Mouse (Mus musculus) MEL (cell line): ENCODE data around the gene Farp2. TPM values are rescaled to one million over a fixed set of nuclear protein-coding genes. Genes with fewer than 3 reads are reported as not detected.
A peak's percentile ranks its signal among the peaks of the same experiment; 100 is the strongest.

ENCODE experiments used
- DNase-seq: peaks from one replicate; pipeline ENCODE4 v3.0.0; 2011; ENCODE audit warnings: low read depth, low spot score
- H3K27ac ChIP-seq: 2 replicates; pipeline ENCODE4 v1.5.1; 2012; ENCODE audit warnings: low read depth, mild to moderate bottlenecking, control low read depth, low read length, moderate library complexity; ENCODE audit not compliant: control insufficient read depth
- H3K27me3 ChIP-seq, 2 experiments: fragments of 150-350 bp in 1 of 2; sonication (generic) in 1 of 2; 2 replicates each; pipeline ENCODE4 v1.6.1; 2012; ENCODE audit warnings: low read length in 2 of 2, mild to moderate bottlenecking in 2 of 2, improper control_type of control experiment in 1 of 2, moderate library complexity in 1 of 2; ENCODE audit not compliant: insufficient read depth in 2 of 2, control insufficient read depth in 1 of 2
- H3K36me3 ChIP-seq, 2 experiments: 2 replicates each; pipeline ENCODE4 v1.6.1; 2012 to 2014; ENCODE audit warnings: low read length in 2 of 2, improper control_type of control experiment in 1 of 2, inconsistent platforms in 1 of 2, mild to moderate bottlenecking in 1 of 2; ENCODE audit not compliant: insufficient read depth in 2 of 2, control insufficient read depth in 1 of 2
- H3K4me1 ChIP-seq, 2 experiments: fragments of 150-350 bp in 1 of 2; sonication (generic) in 1 of 2; 2 replicates each; pipeline ENCODE4 v1.6.1; 2012; ENCODE audit warnings: low read length in 2 of 2, improper control_type of control experiment in 1 of 2, mild to moderate bottlenecking in 1 of 2; ENCODE audit not compliant: insufficient read depth in 2 of 2, control insufficient read depth in 1 of 2
- H3K4me3 ChIP-seq, 2 experiments: fragments of 150-350 bp in 1 of 2; sonication (generic) in 1 of 2; 2 replicates each; pipeline ENCODE4 v1.5.1; 2012; ENCODE audit warnings: low read depth in 2 of 2, low read length in 2 of 2, mild to moderate bottlenecking in 2 of 2, moderate library complexity in 2 of 2, control low read depth in 1 of 2, improper control_type of control experiment in 1 of 2; ENCODE audit not compliant: control insufficient read depth in 1 of 2, insufficient read depth in 1 of 2
- H3K79me2 ChIP-seq: 2 replicates; pipeline ENCODE4 v1.6.1; 2012; ENCODE audit warnings: mild to moderate bottlenecking, low read length, moderate library complexity; ENCODE audit not compliant: control insufficient read depth, poor library complexity, insufficient read depth
- H3K9ac ChIP-seq: 2 replicates; pipeline ENCODE4 v1.6.1; 2012; ENCODE audit warnings: low read depth, mild to moderate bottlenecking, control low read depth, low read length, moderate library complexity; ENCODE audit not compliant: control insufficient read depth, poor library complexity, severe bottlenecking
- H3K9me3 ChIP-seq: fragments of 150-350 bp; sonication (generic); replicated peaks from 2 replicates; pipeline ENCODE4 v1.6.1; 2012; ENCODE audit warnings: mild to moderate bottlenecking, low read length, improper control_type of control experiment, moderate library complexity; ENCODE audit not compliant: insufficient read depth
- CHD1 ChIP-seq: IDR thresholded peaks from 2 replicates; pipeline ENCODE4 v1.6.1; 2012; ENCODE audit warnings: low read depth, mild to moderate bottlenecking, inconsistent platforms, low read length, improper control_type of control experiment
- CHD2 ChIP-seq: IDR thresholded peaks from 2 replicates; pipeline ENCODE4 v1.6.1; 2011; ENCODE audit warnings: low read length, improper control_type of control experiment
- CTCF ChIP-seq, 3 experiments: IDR thresholded peaks in 2 of 3; conservative IDR thresholded peaks in 1 of 3; 2 replicates each; pipeline ENCODE4 v1.5.1; 2011 to 2012; ENCODE audit warnings: low read length in 3 of 3, low read depth in 2 of 3, mild to moderate bottlenecking in 2 of 3, improper control_type of control experiment in 1 of 3, inconsistent platforms in 1 of 3, mixed read lengths in 1 of 3, moderate library complexity in 1 of 3; ENCODE audit not compliant: control insufficient read depth in 1 of 3, insufficient read depth in 1 of 3, poor library complexity in 1 of 3, severe bottlenecking in 1 of 3
- E2F4 ChIP-seq: IDR thresholded peaks from 2 replicates; pipeline ENCODE4 v1.6.1; 2011; ENCODE audit warnings: low read depth, low read length, improper control_type of control experiment, borderline replicate concordance
- EP300 ChIP-seq, 2 experiments: IDR thresholded peaks; 2 replicates each; pipeline ENCODE4 v1.6.1; 2011; ENCODE audit warnings: improper control_type of control experiment in 2 of 2, low read length in 2 of 2, low read depth in 1 of 2, mild to moderate bottlenecking in 1 of 2
- GABPA ChIP-seq: IDR thresholded peaks from 2 replicates; pipeline ENCODE4 v1.6.1; 2012; ENCODE audit warnings: low read depth, mild to moderate bottlenecking, inconsistent platforms, low read length, improper control_type of control experiment, moderate library complexity
- GATA1 ChIP-seq: IDR thresholded peaks from 2 replicates; pipeline ENCODE4 v1.6.1; 2011; ENCODE audit warnings: low read depth, low read length, improper control_type of control experiment
- MAFK ChIP-seq: IDR thresholded peaks from 2 replicates; pipeline ENCODE4 v1.6.1; 2011; ENCODE audit warnings: low read depth, mild to moderate bottlenecking, low read length, improper control_type of control experiment, borderline replicate concordance
- MAX ChIP-seq: IDR thresholded peaks from 2 replicates; pipeline ENCODE4 v1.6.1; 2011; ENCODE audit warnings: low read length, improper control_type of control experiment
- MYC ChIP-seq: IDR thresholded peaks from 2 replicates; pipeline ENCODE4 v1.6.1; 2011; ENCODE audit warnings: low read depth, mild to moderate bottlenecking, low read length, improper control_type of control experiment, moderate library complexity
- POLR2A ChIP-seq, 2 experiments: IDR thresholded peaks; 2 replicates each; pipeline ENCODE4 v1.6.1; 2011 to 2012; ENCODE audit warnings: low read length in 2 of 2, mild to moderate bottlenecking in 2 of 2, control low read depth in 1 of 2, improper control_type of control experiment in 1 of 2, low read depth in 1 of 2, moderate library complexity in 1 of 2; ENCODE audit not compliant: control insufficient read depth in 1 of 2, insufficient read depth in 1 of 2, poor library complexity in 1 of 2
- POLR2AphosphoS2 ChIP-seq: IDR thresholded peaks from 2 replicates; pipeline ENCODE4 v1.6.1; 2011; ENCODE audit warnings: low read length, improper control_type of control experiment
- POLR2AphosphoS5 ChIP-seq: IDR thresholded peaks from 2 replicates; pipeline ENCODE4 v1.6.1; 2012; ENCODE audit warnings: low read depth, borderline replicate concordance, mild to moderate bottlenecking, inconsistent platforms, low read length, moderate library complexity, mixed read lengths
- RAD21 ChIP-seq: IDR thresholded peaks from 2 replicates; pipeline ENCODE4 v1.6.1; 2011; ENCODE audit warnings: mild to moderate bottlenecking, low read depth, low read length, improper control_type of control experiment
- SIN3A ChIP-seq: IDR thresholded peaks from 2 replicates; pipeline ENCODE4 v1.6.1; 2012; ENCODE audit warnings: low read length, improper control_type of control experiment, inconsistent platforms
- SMC3 ChIP-seq: IDR thresholded peaks from 2 replicates; pipeline ENCODE4 v1.6.1; 2011; ENCODE audit warnings: low read depth, low read length, improper control_type of control experiment
- TCF12 ChIP-seq: IDR thresholded peaks from 2 replicates; pipeline ENCODE4 v1.6.1; 2014; ENCODE audit warnings: low read depth, mild to moderate bottlenecking, inconsistent platforms, low read length, improper control_type of control experiment, moderate library complexity
- ZC3H11A ChIP-seq: IDR thresholded peaks from 2 replicates; pipeline ENCODE4 v1.6.1; 2012; ENCODE audit warnings: low read depth, mild to moderate bottlenecking, inconsistent platforms, low read length, improper control_type of control experiment
- ZKSCAN1 ChIP-seq: IDR thresholded peaks from 2 replicates; pipeline ENCODE4 v1.6.1; 2012; ENCODE audit warnings: low read depth, mild to moderate bottlenecking, inconsistent platforms, low read length, improper control_type of control experiment, moderate library complexity
- polyA plus RNA-seq, 2 experiments: library from polyadenylated mRNA; stranded (reverse) in 1 of 2; unstranded in 1 of 2; fragments of >175 nt in 1 of 2; fragments of >200 nt in 1 of 2; gene quantifications; 2 replicates each; pipeline versions ENCODE4 v1.2.1 to v1.2.4; 2012; ENCODE audit warnings: low replicate concordance in 2 of 2, low read depth in 1 of 2; ENCODE audit not compliant: insufficient read length in 2 of 2, insufficient read depth in 1 of 2, missing spikeins in 1 of 2
- total RNA-seq: library from RNA; depleted of rRNA; stranded (reverse); fragments of 300-350 nt; gene quantifications from 2 replicates; pipeline ENCODE4 v1.2.3, GENCODE M21; 2012

The Farp2 gene
- total and polyA plus RNA-seq, 3 experiments, result 9.7 to 12.0 TPM; not detected in 1

DNA sequence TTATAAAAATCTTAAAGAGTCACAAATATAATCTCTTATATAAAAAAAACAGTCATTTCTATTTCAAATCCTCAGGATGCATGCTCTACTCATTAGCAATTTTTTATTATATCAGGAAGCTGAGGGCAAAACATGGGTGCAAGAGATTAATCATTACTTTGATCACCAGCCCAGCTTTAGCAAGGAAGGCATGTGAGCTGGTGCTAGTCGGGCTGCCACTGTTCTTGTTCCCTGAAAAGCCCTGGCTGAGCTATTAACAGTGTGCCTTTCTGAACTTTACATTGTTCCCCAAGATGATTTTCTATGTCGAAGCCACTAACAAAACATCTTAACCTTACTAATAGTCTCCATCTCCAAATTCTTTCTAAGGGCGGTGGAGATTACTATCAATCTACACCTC is 76.5 kb downstream of the Farp2 start:
- Histone ChIP-seq H3K27ac (no peak overlapping the region), H3K36me3 (no peaks in the 10 kb centered on the region)
- no peak for TF ChIP-seq E2F4
- TF ChIP-seq POLR2AphosphoS5, result no peak
- no peak for TF ChIP-seq EP300 (IDR thresholded peaks at IDR 0.05; ENCODE audit: low read depth in 1 of 2, low read length in 2 of 2)
- no peak for TF ChIP-seq CHD1
- no peak for TF ChIP-seq MAX
- no peak for TF ChIP-seq POLR2AphosphoS2
- no peak for TF ChIP-seq MAFK
- no peak for TF ChIP-seq GATA1
- no peak for TF ChIP-seq ZKSCAN1
- TF ChIP-seq SIN3A, result no peak
- TF ChIP-seq GABPA, result no peak
- no peak for TF ChIP-seq POLR2A (IDR thresholded peaks at IDR 0.05; ENCODE audit: control insufficient read depth in 1 of 2, insufficient read depth in 1 of 2, low read depth in 1 of 2, low read length in 2 of 2, poor library complexity in 1 of 2)
- TF ChIP-seq, all 39 proteins: peak for 0
- DNase-seq, result no peak
- no peak overlapping the region for H3K9ac ChIP-seq
- no peaks in the 10 kb centered on the region for H3K79me2 ChIP-seq
- H3K4me1 ChIP-seq, result no peaks in the 10 kb centered on the region
- H3K4me3 ChIP-seq, result no peak overlapping the region
- no peaks in the 10 kb centered on the region for H3K27me3 ChIP-seq
- H3K9me3 ChIP-seq, result no peaks in the 10 kb centered on the region

DNA sequence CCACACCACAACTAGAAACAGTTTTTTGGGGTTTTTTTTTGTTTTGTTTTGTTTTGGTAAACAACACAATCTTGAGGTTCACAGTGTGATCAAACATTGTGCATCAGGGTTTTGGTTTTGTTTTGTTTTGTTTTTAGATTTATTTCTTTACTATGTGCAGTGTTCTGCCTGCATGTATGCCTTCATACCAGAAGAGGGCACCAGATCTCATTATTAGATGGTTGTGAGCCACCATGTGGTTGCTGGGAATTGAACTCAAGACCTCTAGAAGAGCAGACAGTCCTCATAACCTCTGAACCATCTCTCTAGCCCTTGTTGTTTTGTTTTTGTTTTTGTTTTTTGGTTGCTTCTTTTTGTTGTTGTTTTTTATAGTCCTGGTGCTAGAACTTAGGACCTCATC is 82.1 kb downstream of the Farp2 start:
- Histone ChIP-seq H3K79me2 (no peaks in the 10 kb centered on the region), H3K4me3 (no peak overlapping the region), H3K4me1 (no peaks in the 10 kb centered on the region), H3K27ac (no peak overlapping the region), H3K9ac (no peak overlapping the region), H3K36me3 (no peaks in the 10 kb centered on the region), H3K27me3 (no peaks in the 10 kb centered on the region), H3K9me3 (no peaks in the 10 kb centered on the region)
- DNase-seq, result peak; percentile 30
- TF ChIP-seq CTCF (IDR thresholded peaks at IDR 0.05 in 2 of 3, conservative IDR thresholded peaks at IDR 0.05 in 1 of 3; ENCODE audit: control insufficient read depth in 1 of 3, insufficient read depth in 1 of 3, low read depth in 2 of 3, low read length in 3 of 3, poor library complexity in 1 of 3, severe bottlenecking in 1 of 3) (peak; percentile 16 to 60 (median 23); a peak in 3 of 6 replicates), ZC3H11A (peak; percentile 49), RAD21 (peak; percentile 55), SMC3 (peak; percentile 54), POLR2AphosphoS5 (no peak), CHD2 (no peak), MYC (0 out of 2 replicates have a peak, but pooled peaks have one; percentile 66), TCF12 (no peak)
- TF ChIP-seq, all 39 proteins: peak for 5
